Mouse (Mus musculus): ENCODE data around the gene Lhcgr.

DNA sequence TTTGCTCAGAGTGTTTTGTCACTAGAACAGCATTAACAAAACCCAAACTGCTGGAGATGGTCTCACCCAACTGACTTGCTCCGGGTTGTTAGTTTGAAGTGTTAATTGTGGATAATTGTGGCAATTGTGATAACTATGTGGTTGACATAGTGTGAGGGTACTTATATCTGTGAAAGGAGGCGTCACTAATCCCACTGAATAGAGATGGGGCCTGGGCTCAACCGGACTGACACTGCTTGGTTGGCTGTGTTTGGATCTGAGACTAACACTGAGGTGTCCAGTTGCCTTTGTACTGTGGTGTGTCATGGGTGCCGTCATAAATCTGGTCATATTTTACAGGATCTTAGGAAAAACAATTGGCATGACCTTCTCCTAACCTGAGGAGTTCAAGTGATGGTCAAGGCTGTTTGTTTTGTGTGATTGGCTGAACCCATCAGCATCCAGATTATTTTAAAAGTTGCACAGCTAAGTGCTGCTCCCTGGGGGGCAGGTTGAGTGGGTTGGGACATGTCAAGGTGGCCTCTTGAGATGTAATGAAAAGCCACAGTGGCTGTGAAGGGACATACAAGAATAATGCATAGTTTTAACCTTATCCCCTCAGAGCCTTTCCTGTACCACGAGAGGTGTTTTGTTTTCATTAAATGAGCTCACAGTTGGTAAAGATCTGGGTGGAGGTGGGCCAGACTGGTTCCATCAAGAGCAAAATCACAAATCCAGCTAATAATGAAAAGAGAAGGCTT lies 28.2 kb downstream of the Lhcgr start:
- TF ChIP-seq POLR2A (IDR thresholded peaks at IDR 0.05; ENCODE audit: borderline replicate concordance, extremely low read depth, low read depth, low read length) = no peak
- TF ChIP-seq CTCF (IDR thresholded peaks at IDR 0.05; ENCODE audit: insufficient read depth, low read length) = no peak
